Mouse (Mus musculus): Measurements from ENCODE around the gene Knl1. TPM values are rescaled to one million over a fixed set of nuclear protein-coding genes. Genes with fewer than 3 reads are reported as not detected.
A peak's percentile ranks its signal among the peaks of the same experiment; 100 is the strongest.

The Knl1 gene
- polyA plus RNA-seq, 1 experiment from 2014 or later: 29.3 TPM

DNA sequence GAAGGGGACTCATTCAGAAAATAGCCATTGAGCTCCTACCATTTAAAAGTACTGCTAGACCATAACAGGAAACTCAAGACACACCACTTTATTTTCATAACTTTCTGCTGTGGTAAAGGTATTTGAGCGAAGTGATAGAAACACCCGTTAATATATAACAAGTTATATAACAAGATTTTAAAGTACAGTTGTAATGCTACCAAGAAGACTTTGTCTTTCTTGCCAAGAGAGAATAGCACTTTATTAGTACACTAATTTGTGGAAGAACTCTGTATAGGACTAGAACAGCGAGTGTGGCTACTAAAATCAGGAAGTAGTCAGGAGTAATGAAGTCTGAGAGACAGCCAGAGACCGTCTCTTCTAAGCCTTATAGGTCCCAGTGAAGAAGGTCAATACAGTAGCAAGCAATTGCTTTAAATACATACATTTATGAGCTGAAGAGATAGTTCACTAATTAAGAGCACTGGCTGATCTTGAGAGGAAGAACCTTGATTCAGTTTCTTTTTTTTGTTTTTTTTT lies 3.3 kb downstream of the Knl1 start:
- Histone ChIP-seq H3K9me3 (no peaks in the 10 kb centered on the region), H3K27ac (replicated peaks) (no peak overlapping the region), H3K9ac (replicated peaks) (no peak overlapping the region), H3K4me1 (peaks cover 18% of the 10 kb centered on the region), H3K4me3 (no peak overlapping the region), H3K36me3 (no peaks in the 10 kb centered on the region), H3K4me2 (replicated peaks) (no peak overlapping the region), H3K27me3 (no peaks in the 10 kb centered on the region)
- 92% methylated on average over 4 of the region's 4 CpGs for WGBS
- ATAC-seq (replicated peaks): no peak

DNA sequence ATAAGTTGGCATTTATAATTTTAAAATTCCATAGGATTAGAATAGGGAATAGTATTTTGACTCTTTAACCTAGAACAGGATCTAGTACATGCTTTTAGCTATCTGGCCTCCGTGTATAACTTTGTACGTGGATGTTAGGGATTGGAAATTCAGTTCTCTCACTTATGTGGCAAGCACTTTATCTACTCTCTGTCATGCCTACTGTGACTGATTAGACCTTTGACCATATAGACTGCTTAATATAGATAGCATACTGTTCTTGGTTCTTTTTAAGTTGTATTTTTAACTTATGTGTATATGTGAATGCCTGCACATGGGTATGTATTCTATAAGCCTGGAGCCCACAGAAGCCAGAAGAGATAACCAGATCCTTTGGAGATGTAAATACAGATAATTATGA lies 13.2 kb downstream of the Knl1 start:
- 98% methylated on average over 2 of the region's 2 CpGs for WGBS
- H3K4me2 ChIP-seq (replicated peaks): no peak overlapping the region
- no peaks in the 10 kb centered on the region for H3K36me3 ChIP-seq
- no peaks in the 10 kb centered on the region for H3K4me1 ChIP-seq
- H3K27ac ChIP-seq (replicated peaks): no peak overlapping the region
- H3K4me3 ChIP-seq: no peak overlapping the region
- ATAC-seq (replicated peaks): no peak
- no peaks in the 10 kb centered on the region for H3K9me3 ChIP-seq
- no peaks in the 10 kb centered on the region for H3K27me3 ChIP-seq
- H3K9ac ChIP-seq (replicated peaks): no peak overlapping the region

DNA sequence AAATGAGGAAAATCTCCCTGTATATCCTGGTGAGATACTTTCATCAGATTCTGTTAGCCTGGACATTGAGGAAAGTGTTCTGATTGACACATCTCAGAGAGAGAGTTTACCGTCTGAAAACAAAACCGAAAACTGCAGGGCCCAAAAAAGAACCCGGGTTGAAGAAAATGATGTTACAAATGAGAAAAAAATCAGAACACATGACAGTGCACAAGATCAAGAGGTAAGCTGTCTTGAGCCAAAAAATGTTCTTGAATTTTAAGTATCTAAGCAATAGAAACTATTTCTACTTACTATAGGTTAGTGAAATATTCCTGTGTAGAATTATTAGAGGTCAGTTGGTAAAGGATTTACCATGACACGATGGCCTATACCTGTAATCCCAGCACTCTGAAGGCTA lies 25.5 kb downstream of the Knl1 start:
- H3K36me3 ChIP-seq: peaks cover 13% of the 10 kb centered on the region
- no peaks in the 10 kb centered on the region for H3K27me3 ChIP-seq
- H3K4me1 ChIP-seq: no peaks in the 10 kb centered on the region
- ATAC-seq (replicated peaks): no peak
- no peak overlapping the region for H3K4me3 ChIP-seq
- H3K27ac ChIP-seq (replicated peaks): no peak overlapping the region
- no peaks in the 10 kb centered on the region for H3K9me3 ChIP-seq
- H3K4me2 ChIP-seq (replicated peaks): no peak overlapping the region
- WGBS: 89% methylated on average over 4 of the region's 4 CpGs
- H3K9ac ChIP-seq (replicated peaks): no peak overlapping the region

DNA sequence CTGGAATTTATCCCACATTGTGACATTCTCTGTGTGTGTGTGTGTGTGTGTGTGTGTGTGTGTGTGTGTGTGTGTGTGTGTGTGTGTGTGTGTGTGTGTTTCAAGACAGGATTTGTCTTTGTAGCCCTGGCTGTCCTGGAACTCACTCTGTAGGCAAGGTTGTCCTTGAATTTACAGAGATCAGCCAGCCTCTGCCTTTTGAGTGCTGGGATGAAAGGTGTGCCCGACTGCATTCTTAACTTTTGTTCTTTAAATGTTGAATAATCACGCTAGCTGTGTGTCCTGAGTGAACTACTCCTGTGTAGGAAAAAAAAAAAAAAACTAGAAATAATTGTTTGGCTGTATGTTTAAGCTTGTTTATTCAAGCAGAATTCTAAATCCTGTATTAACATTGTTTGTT lies 39.2 kb downstream of the Knl1 start:
- Histone ChIP-seq H3K36me3 (peaks cover 8% of the 10 kb centered on the region), H3K27ac (replicated peaks) (no peak overlapping the region), H3K4me2 (replicated peaks) (no peak overlapping the region), H3K9me3 (no peaks in the 10 kb centered on the region), H3K4me3 (no peak overlapping the region), H3K9ac (replicated peaks) (no peak overlapping the region), H3K27me3 (no peaks in the 10 kb centered on the region), H3K4me1 (no peaks in the 10 kb centered on the region)
- ATAC-seq (replicated peaks): no peak
- 91% methylated on average over 2 of the region's 2 CpGs for WGBS

DNA sequence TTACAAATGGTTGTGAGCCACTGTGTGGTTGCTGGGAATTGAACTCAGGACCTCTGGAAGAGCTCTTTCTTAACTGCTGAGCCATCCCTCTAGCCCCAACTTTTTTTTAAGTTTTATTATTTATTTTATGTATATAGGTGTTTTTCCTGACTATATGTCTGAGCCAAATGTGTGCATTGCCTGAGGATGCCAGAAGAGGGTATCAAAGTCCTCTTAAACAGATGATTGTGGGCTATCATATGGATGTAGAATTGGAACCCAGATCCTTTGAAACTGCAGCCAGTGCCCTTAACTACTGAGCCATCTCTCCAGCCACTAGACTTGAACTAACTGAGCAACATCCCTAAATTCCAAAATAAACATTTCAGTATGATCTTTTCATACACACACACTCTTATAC lies 54.6 kb downstream of the Knl1 start:
- Histone ChIP-seq H3K9ac (replicated peaks) (no peak overlapping the region), H3K4me2 (replicated peaks) (no peak overlapping the region), H3K27ac (replicated peaks) (no peak overlapping the region), H3K4me3 (no peak overlapping the region), H3K9me3 (no peaks in the 10 kb centered on the region), H3K36me3 (0 out of 2 replicates have a peak, but pooled peaks cover 3% of the 10 kb centered on the region), H3K27me3 (no peaks in the 10 kb centered on the region), H3K4me1 (no peaks in the 10 kb centered on the region)
- no peak for ATAC-seq (replicated peaks)

DNA sequence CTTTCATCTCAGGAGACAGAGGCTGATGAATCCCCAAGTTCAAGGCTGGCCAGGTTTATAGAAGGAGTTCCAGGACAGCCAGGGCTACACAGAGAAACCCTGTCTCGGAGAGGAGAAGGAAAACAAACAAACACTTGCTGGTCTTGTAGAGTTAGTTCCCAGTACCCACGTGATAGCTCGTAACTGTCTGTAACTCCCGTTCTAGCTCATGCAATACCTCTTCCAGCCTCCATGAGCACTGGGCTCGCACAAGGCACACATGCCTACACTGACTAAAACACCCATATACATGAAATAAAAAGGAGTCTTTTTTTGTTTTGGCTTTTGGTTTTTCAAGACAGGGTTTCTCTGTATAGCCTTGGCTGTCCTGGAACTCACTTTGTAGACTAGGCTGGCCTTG lies 59.7 kb downstream of the Knl1 start:
- H3K36me3 ChIP-seq: 0 out of 2 replicates have a peak, but pooled peaks cover 3% of the 10 kb centered on the region
- peaks cover 2% of the 10 kb centered on the region for H3K4me1 ChIP-seq
- H3K4me3 ChIP-seq: no peak overlapping the region
- ATAC-seq (replicated peaks): no peak
- no peaks in the 10 kb centered on the region for H3K27me3 ChIP-seq
- H3K27ac ChIP-seq (replicated peaks): no peak overlapping the region
- H3K9ac ChIP-seq (replicated peaks): no peak overlapping the region
- 84% methylated on average over 5 of the region's 5 CpGs for WGBS
- H3K9me3 ChIP-seq: no peaks in the 10 kb centered on the region
- H3K4me2 ChIP-seq (replicated peaks): no peak overlapping the region

DNA sequence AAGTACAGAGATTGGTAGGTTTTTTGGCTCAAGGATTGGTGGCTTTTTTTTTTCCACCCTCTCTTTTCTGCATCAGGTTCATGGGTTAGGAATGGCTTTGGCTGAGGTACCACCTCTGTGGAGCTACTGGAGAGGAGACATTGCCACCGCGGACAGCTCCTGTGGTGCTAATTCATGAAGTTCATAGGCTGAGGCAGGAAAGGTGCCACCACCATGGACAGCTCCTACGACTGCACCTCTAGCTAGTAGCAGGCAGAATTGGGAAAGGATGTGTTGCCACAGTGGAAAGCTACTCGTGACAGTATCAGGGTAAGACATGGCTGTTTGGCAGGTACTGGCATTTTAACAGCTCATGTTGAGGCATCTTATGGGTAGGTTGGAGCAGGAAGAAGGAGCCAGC lies 61.6 kb downstream of the Knl1 start:
- ATAC-seq (replicated peaks): no peak
- 65% methylated on average over 4 of the region's 4 CpGs for WGBS
- no peaks in the 10 kb centered on the region for H3K9me3 ChIP-seq

DNA sequence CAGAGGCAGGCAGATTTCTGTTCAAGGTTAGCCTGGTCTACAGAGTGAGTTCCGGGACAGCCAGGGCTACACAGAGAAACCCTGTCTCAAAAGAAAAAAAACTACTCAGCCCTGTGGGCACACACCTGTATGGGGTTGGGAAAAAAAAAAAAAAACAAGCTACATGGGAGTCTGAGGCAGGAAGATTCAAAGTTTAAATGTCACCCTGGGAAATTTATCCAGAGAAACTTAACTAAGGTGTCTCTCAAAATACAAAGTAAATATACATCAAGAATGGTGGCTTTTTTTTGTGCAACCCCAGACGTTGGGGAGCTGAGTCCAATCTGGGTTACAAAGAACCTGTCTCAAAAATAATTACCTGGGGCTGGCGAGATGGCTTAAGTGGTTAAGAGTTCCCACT lies 64.1 kb downstream of the Knl1 start:
- Histone ChIP-seq H3K4me3 (no peak overlapping the region), H3K27ac (replicated peaks) (no peak overlapping the region), H3K9me3 (no peaks in the 10 kb centered on the region), H3K9ac (replicated peaks) (no peak overlapping the region), H3K27me3 (no peaks in the 10 kb centered on the region), H3K4me1 (peaks cover 13% of the 10 kb centered on the region), H3K36me3 (no peaks in the 10 kb centered on the region), H3K4me2 (replicated peaks) (no peak overlapping the region)
- 89% methylated on average over 3 of the region's 3 CpGs for WGBS
- no peak for ATAC-seq (replicated peaks)

More for the DNA sequence above, 61.6 kb downstream of the Knl1 start:
- Histone ChIP-seq H3K9ac (replicated peaks) (no peak overlapping the region), H3K4me3 (no peak overlapping the region), H3K4me1 (peaks cover 12% of the 10 kb centered on the region), H3K36me3 (0 out of 2 replicates have a peak, but pooled peaks cover 3% of the 10 kb centered on the region), H3K4me2 (replicated peaks) (no peak overlapping the region), H3K27ac (replicated peaks) (no peak overlapping the region), H3K27me3 (no peaks in the 10 kb centered on the region)

DNA sequence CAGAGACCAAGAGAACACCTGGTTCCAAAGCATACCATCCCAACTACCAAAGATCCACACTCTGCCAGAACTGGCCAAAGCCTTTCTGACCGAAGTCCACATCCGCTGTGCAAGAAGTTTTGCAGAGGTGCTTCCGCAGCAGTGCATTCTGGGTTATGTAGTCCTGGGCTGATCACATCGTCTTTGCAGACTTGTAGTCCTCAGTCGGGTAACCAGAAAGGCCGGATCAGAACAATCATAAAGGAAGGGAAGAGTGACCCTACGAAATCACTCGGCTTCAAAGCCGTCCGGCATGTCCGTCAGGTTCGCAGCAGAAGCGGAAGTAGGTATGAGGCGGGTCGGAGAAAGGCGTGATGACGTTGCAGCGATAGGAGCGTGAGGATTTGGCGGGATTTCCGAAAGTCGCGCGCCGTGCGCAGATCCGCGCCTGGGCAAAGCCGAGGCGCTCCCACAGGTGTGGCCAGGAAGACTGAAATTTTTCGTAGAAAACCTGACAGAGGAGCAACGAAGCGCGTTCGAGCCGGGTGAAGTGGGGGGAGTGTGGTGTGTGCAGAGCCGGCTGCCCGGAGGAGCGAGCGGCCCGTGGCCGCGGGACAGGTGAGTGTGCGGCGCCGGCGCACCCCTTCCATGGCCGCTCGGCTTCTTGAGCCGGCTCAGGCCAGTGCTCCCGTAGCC lies 65.7 kb downstream of the Knl1 start, which contains the start of gene Rad51:
Gene Rad51 (plus strand): TSS at position 356 of the 675 bp plus-strand sequence.
- Histone ChIP-seq H3K36me3 (no peaks in the 10 kb centered on the region), H3K9me3 (no peaks in the 10 kb centered on the region), H3K4me1 (peaks cover 13% of the 10 kb centered on the region), H3K27me3 (no peaks in the 10 kb centered on the region), H3K27ac (replicated peaks) (peak within 1 kb of the TSS; percentile 85), H3K9ac (replicated peaks) (peak within 1 kb of the TSS; percentile 56), H3K4me2 (replicated peaks) (peak within 1 kb of the TSS; percentile 90), H3K4me3 (peak within 1 kb of the TSS; percentile 64)
- peak; percentile 95 for ATAC-seq (replicated peaks)
- under 1% methylated on average over 51 of the region's 51 CpGs for WGBS

DNA sequence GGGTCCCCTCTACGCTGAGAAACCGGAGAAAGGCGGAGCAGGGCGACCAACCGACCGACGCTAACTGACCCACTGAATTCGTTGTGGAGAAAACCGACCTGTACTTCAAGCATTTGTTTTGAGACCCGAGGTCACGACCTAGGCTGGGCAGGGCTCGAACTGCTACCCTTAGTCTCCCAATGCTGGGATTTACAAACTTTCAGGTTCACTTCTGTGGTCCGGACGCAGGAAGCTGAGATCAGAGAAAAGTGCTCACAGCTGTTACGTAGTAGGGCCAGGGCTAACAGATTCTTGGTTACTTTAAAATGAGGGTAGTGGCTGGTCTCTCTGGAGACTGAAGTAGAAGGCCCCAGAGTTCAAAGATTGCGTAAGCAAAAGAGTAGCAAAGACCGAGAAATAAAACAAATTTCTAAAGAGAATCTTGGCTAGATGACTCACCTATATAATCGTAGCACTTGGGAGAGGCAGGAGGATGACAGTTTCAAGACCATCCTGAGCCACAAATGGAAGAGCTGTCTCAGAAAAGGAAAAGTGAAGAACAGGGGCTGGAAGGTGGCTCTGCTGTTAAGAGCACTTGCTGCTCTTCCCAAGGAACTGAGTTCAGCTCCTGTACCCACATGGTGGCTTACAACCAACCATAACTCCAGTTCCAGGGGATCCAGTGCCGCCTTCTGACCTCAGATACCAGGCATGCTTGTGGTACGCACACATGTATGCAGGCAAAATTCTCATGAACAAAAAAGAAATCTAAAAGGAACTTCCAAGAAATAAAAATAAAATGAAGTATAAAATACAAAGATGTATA lies 66.4 kb downstream of the Knl1 start:
- Histone ChIP-seq H3K27ac (replicated peaks) (no peak overlapping the region), H3K36me3 (no peaks in the 10 kb centered on the region), H3K27me3 (no peaks in the 10 kb centered on the region), H3K4me3 (peak overlapping the region; percentile 64), H3K9me3 (no peaks in the 10 kb centered on the region), H3K9ac (replicated peaks) (peak overlapping the region; percentile 56), H3K4me2 (replicated peaks) (peak overlapping the region; percentile 90), H3K4me1 (peaks cover 13% of the 10 kb centered on the region)
- no peak; the same call in 1 of the 2 replicates for ATAC-seq (replicated peaks)
- WGBS: 12% methylated on average over 20 of the region's 20 CpGs

DNA sequence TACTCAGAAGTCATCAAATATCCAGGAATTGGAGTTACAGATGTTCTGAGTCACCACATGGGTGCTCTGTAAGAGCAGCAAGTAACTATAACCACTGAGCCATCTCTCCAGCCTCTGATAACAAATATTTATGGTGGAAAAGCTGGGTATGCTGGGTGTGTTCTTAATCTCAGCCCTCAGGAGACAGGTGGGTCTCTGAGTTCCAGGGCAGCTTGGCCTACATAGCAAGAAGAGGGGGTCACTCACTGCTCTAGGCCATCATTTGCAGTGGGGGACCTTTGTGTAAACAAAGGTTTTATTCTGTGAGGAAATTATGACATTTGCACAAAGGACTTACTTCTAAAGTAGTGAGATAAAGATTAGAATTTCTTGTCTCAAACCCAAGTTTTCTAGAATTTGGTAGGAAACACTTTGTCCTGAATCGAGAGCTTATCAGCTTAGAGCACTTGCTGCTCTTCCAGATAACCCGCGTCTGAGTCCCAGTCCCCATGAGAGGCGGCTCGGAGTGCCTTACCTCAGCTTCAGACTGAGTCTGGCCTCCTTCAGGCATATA lies 89.5 kb downstream of the Knl1 start:
- Histone ChIP-seq H3K36me3 (peaks cover 64% of the 10 kb centered on the region), H3K9ac (replicated peaks) (no peak overlapping the region), H3K4me3 (no peak overlapping the region), H3K9me3 (no peaks in the 10 kb centered on the region), H3K27ac (replicated peaks) (no peak overlapping the region), H3K4me1 (no peaks in the 10 kb centered on the region), H3K4me2 (replicated peaks) (no peak overlapping the region), H3K27me3 (no peaks in the 10 kb centered on the region)
- 91% methylated on average over 5 of the region's 5 CpGs for WGBS
- no peak for ATAC-seq (replicated peaks)

DNA sequence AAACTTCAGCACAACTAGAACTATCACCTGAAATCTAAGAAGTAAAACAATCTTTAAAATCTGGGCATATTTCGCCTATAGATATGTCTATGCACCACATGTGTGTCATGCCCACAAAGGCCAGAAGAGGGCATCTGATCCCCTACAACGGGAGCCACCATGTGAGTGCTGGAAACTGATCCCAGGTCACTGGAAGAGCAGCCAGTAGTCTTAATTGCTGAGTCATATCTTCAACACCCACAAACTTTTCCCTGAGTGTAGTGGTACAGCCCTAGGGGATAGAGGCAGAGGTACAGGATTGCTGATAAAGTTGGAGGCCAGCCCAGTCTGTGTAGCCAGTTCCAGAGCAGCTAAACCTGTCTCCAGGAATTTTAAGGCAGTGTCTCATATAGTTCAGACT lies 98.3 kb downstream of the Knl1 start:
- WGBS: 84% methylated on average over 2 of the region's 2 CpGs
- H3K27ac ChIP-seq (replicated peaks): no peak overlapping the region
- H3K9ac ChIP-seq (replicated peaks): no peak overlapping the region
- H3K36me3 ChIP-seq: peaks cover 96% of the 10 kb centered on the region
- ATAC-seq (replicated peaks): no peak
- no peaks in the 10 kb centered on the region for H3K9me3 ChIP-seq
- H3K4me2 ChIP-seq (replicated peaks): no peak overlapping the region
- no peak overlapping the region for H3K4me3 ChIP-seq
- no peaks in the 10 kb centered on the region for H3K4me1 ChIP-seq
- no peaks in the 10 kb centered on the region for H3K27me3 ChIP-seq

All from forebrain, embryonic 15.5 days (tissue).